Mouse (Mus musculus): ENCODE data around the gene Tmem50a.

Gene Tmem50a

GRCm38 (mm10) chr4:134914864-134915209, at the start of gene Tmem50a:
Tmem50a (minus strand) TSS chr4:134915024.
- peak; percentile 83 for DNase-seq (ENCODE audit: low read depth, low spot score)

- DNase-seq (ENCODE audit: low read depth, low spot score) = peak; percentile 41
Measured at GRCm38 (mm10) chr4:134963021-134963776, 48.4 kb upstream of the Tmem50a start.

DNA sequence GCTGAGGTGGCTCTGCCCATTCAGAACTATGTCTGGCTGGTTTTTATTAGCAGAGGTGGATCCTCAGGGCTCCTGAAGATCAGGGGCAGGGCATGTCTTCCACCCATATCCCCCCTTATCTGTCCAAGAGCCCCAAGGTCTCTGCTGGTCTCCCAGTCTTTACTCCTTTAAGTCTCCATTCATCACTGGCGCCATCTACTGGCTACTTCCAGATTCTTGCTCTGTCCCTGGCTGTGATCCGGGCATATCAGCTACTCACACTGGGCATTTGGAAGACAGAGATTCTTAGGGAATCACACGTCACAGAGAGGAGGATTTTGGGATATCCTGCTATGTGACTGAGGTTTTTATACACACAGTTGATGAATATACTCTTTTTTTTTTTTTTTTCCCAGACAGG, 41.5 kb upstream of the Tmem50a start:
- peak; percentile 62 for DNase-seq (ENCODE audit: low read depth, low spot score)

GRCm38 (mm10) chr4:134955845-134956244, 41.0 kb upstream of the Tmem50a start:
- no peak for DNase-seq (ENCODE audit: low read depth, low spot score)

DNA sequence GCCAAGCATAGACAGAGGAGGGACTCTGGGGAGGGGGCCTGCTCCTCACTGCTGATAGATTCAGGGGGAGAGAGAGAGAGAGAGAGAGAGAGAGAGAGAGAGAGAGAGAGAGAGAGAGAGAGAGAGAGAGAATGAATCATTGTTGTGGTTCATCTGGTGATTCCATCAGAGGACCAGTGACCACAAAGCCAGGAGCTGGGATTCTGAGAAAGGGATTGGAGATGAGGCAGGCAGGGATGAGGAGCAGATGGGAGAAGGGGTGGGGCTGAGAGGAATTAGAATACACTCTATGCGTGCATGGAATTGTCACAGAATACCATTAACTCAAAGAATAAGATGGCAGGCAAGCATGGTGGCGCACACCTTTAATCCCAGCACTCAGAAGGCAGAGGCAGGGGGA, 40.4 kb upstream of the Tmem50a start:
- DNase-seq (ENCODE audit: low read depth, low spot score) = no peak

DNA sequence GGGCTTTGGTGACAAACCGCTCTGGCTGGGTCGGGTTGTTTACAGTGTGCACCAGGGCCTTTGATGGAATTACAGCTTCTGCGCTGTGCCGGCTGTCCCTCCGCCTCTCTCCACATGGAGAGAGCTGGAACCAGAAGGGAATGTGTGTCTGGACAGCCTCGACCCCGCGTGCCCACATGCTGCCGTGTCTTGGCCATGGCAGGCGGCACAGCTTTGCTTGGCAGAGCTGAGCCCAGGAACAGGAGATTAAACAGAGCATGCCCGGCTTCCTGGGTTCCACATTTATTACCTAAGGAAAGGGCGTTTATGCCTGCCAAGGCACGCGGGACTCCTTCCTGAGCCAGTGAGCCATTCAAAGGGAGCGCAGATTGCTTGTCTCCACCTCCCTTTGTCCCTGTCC, 39.6 kb upstream of the Tmem50a start:
- no peak for DNase-seq (ENCODE audit: low read depth, low spot score)

GRCm38 (mm10) chr4:134950518-134951091, 35.8 kb upstream of the Tmem50a start:
- peak; percentile 70 for DNase-seq (ENCODE audit: low read depth, low spot score)

DNA sequence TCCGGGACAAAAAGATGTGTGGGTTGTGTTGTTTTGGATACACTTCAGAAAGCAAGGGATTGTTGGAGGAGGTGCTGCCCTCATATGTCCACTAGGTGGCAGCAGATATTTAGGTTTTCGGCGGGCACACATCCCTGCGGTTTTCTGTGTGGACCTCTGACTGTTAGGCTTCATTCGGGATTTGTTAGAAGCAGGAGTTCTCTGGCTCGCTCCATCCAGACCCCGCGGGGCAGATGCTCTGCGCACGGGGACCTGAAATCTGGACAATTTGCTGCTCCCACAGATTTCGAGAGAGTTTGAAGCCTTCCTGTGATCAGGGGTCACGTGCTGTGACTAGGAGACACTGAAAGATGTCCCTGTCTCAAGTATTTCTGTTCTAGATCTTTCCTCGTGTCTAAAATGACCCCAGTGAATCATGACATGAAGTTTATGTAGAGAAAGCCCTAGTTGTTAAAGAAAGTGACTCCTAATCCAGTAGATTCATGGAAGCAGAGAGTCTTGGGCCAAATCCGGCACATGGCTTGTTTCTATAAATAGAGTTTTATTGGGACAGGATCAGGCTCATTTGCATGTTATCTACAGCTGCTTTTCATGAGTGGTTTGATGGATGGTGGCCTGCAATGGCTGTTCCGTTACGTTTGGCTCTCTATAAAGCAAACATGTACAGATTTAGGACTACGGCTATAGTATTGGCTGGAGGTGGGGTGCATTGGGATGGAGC, 31.4 kb upstream of the Tmem50a start:
- DNase-seq (ENCODE audit: low read depth, low spot score) = peak; percentile 69

GRCm38 (mm10) chr4:134943758-134944538, 29.1 kb upstream of the Tmem50a start:
- no peak for DNase-seq (ENCODE audit: low read depth, low spot score)

GRCm38 (mm10) chr4:134939900-134940299, 25.1 kb upstream of the Tmem50a start:
- no peak for DNase-seq (ENCODE audit: low read depth, low spot score)

DNA sequence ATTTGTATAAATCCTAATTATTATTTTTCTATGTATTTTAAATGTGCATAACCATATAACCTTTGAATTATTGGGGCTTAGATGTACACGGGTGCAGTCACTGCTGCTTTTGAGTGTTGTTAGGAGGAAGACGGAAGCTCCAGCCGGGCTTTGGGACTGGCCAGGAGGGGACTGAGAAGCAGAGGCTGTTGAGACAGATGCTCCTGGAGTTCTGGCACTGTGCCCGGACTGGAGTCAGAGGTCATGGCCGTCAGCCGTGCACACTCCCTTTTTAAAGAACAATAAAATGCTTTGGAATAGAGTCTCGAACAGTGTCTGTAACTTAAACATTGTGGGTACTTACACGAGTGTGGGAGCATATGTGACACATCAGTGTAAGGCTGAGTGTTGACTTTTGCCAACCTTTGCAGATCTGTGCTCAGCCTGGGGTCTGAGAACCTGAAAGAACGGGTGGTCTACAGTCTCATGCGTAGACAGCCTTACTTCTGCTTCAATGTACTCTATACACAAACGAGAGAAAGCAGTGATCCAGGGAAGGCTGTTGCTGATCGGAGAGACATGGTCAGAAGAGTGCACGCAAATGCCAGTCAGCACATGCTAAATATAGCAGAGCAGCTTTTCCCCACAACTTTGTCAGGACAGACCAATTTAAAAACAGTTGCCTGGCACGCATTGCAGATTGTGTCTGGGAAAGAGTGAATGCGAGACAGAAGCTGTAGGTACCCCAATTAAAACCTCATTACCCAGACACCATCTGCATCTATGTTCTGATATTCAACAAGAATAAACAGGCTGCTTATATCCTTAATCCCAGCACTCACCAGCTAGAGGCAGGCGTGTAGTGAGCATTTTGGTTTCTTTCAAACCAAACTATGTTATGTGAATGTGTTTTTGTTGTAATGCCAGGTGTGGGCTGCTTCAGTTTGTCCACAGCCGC, 22.7 kb upstream of the Tmem50a start:
- DNase-seq (ENCODE audit: low read depth, low spot score) = no peak

DNA sequence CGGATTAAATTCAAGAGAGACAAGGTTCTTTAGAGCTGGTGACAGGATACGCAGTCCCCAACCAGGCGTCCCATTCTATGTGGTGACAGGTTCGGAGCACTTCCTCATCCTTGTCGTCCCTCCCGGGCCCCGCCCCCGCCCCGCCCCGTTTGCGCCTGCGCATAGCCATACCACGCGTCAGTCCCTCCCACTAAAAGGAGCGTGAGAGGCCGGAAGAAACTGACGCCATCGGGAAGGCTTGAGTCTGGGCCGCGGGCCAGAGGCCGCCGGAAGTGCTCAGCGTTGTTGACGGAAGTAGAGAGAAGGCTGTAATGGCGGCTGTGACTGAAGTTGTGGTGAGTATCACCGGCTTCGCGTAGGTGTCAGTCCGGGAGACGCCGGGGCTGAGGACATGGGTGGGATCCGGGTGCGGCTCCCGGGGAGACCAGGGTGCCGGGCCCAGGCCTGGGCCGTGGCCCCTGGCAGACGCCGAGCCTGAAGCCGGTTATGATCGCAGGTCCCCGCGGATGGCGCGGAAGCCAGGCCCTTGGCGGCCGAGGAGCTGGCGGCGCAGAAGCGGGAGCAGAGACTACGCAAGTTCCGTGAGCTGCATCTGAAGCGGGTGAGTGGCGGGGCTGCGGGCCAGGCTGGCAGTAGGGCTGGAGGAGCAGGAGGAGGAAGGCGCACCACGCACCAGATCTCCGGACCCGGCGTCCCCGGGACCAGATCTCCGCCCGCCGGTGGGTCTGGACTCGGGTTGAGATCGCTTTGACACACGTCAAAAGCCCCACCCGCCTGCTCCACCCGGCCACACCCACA, 16.1 kb upstream of the Tmem50a start, which contains the start of gene Syf2:
Syf2 (plus strand) TSS at position 215 of the 798 bp plus-strand sequence.
- DNase-seq (ENCODE audit: low read depth, low spot score) = peak; percentile 95

- DNase-seq (ENCODE audit: low read depth, low spot score) = no peak
Measured at GRCm38 (mm10) chr4:134930190-134930589, 15.4 kb upstream of the Tmem50a start.

GRCm38 (mm10) chr4:134929536-134929935, 14.7 kb upstream of the Tmem50a start:
- no peak for DNase-seq (ENCODE audit: low read depth, low spot score)

- DNase-seq (ENCODE audit: low read depth, low spot score) = no peak
Measured at GRCm38 (mm10) chr4:134928464-134928836, 13.6 kb upstream of the Tmem50a start.

GRCm38 (mm10) chr4:134927815-134928463, 13.1 kb upstream of the Tmem50a start:
- DNase-seq (ENCODE audit: low read depth, low spot score) = no peak

GRCm38 (mm10) chr4:134925206-134925605, 10.4 kb upstream of the Tmem50a start:
- DNase-seq (ENCODE audit: low read depth, low spot score) = no peak

- no peak for DNase-seq (ENCODE audit: low read depth, low spot score)
Measured at GRCm38 (mm10) chr4:134924019-134924741, 9.4 kb upstream of the Tmem50a start.
